Mouse (Mus musculus): ENCODE measurements at regions not wholly inside any gene's neighbourhood (a gene's known extent, or its start where the extent isn't known, plus 50 kb on each side); places are given as distances from the start of the nearest gene placed in this dataset.
"Not testable (repeated sequence)": the region's sequence is repeated elsewhere in the genome, so short reads cannot be mapped to it uniquely, and the experiment has no call there.

DNA sequence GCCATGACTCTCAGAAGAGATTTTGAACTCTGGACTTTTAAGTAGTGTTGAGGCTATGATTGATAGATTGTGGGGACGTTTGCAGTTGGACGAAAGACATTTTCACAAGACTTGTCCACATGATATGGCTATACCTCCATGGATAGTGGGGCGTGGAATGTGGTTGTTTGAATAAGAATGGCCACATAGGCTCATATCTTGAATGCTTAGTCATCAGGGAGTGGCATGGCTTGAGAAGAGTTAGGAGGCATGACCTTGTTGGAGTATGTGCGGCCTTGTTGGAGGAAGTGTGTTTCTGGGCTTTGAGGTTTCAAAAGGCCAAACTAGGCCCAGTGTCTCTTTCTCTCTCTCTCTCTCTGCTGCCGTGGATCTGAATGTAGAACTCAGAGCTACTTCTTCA lies 204.7 kb upstream of the Pclo start:
- no peak for DNase-seq (ENCODE audit: low spot score)

DNA sequence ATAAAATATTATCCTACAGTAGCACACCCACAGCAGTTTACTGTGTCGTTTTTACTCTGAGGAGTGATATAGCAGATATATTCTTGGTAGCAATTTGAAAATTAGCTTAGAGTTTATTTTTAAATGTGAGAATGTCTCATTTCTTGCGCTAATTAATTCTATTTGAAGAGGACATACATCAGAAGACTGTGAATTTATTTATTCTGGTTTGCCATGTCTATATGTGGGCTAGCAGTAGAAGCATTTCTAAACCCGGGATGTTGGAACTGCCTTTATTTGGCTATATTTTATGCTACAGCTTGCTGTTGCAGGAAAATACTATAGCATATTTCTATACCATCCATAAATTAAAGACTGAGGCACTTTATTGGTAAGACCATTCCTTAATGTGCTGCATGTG lies 203.0 kb upstream of the Pclo start:
- DNase-seq (ENCODE audit: low spot score): no peak

DNA sequence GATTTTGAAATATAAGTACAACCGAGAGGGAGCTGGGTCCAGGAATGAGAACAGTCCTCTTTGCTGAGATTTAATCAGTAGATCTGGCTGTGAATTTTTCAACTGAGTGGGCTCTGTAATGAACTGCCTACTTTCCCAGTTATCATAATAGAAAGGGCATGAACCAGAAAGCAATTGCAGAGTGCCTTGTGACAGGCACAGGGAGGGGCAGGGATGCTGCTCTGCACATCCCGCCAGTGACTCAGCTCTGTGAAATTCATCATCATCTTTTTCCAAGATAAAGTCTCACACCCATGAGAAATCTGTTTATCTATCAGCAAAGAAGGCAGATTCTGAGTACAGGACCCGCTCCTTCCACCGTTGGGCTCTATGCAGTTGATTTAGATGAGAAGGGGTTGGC lies 194.5 kb upstream of the Pclo start:
- DNase-seq (ENCODE audit: low spot score): no peak

DNA sequence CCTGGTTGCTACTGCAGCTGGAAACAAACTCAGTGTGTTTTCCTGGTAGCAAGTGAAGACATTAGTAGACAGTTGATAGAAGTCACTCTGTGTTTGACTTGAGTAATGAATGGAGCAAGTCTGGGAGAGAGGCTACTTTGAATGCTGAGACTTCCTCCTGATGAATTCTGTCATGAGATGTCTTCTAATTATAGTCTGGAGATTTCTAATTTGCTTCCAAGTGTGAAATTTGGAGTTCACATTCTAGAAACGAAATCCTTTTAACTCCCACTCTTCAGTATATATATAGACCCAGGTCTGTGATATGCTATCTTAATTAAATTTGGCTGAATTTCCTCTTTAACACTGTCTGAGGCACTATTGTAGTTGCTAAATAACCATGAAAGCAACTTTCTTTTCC lies 192.7 kb upstream of the Pclo start:
- DNase-seq (ENCODE audit: low spot score): no peak

DNA sequence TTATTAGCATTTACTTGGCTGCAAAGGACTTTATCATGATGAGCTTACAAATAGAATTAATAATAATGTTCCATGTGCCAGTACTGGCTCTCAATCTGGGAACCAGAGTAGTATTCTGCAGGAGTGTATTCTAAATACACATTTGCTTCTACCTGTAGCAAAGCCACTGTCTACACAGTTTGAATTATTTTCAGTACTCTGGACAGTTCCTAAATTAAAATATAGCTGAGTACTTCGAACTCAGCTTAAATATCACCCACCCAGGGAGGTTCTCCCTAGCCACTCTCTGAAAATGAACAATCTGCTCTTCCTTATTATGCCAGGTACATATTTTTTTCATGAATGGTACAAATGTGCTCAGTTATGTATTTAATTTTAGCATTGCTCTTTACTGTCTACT lies 154.3 kb upstream of the Pclo start:
- DNase-seq (ENCODE audit: low spot score): no peak

DNA sequence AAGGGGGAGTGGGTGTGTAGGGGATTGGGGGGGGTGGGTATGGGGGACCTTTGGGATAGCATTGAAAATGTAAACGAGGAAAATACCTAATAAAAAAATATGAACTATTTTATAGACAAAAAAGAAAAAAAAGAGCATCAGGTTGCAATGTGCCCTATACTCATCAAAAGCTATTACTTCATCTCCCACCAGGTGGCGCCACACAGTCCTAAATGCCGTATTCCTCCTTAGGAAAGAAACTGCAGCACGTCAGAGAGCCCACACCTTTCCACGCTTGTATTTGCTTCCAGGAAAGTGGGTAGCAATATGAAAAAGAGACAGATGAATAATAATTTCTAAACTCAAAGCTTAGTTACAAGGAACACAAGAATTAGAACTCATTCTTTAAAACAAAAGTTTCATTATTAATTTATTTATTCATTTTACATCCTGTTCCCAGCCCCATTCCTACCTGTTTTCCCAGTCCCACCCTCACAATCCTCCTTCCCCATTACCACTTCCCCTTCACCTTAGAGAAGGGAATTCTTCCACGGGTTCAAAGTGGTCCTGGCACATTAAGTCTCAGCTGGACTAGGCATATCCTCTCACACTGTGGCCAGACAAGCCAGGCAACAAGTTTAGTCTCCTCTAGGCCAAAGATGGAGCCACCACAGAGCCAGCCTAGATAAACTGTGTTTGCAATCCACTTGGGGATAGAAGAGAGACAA lies 125.4 kb upstream of the Pclo start:
- DNase-seq (ENCODE audit: low spot score): peak; percentile 61

DNA sequence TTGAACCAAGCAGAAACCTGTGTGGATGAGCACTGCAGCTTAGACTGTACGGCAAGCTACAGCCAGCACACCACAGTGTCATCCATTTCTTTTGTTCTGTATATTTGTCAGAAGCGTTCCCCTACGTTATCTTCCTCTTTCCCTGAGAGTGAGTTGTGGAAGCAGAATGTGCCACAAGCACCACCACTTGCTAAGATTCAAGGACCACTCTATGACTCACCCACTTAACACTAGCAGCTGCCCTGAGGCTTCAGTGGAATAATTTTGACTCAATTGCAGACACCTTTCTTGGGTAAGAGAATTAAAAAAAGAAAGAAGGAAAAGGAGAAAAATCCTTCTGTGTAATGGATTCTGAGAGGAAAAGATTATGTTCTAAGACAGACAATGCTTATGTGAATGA lies 122.9 kb upstream of the Pclo start:
- no peak for DNase-seq (ENCODE audit: low spot score)

DNA sequence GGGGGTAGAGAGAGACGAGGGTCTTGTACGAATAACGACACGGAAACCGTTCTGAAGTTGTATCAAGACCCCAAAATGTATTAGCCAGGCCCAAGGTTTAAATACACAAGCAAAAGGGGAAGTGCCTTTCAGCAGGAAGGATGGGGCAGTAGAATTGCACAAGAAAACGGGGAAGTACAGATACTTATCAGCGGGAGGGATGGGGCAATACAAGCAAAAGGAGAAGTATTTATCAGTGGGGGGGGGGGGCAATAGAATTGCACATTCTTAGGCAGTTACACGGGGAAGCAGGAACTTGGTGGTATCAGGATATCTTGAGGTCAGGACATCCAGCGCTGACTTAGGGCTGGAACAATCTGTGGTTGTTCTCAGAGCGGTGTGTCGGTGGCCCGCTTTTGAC lies 111.3 kb upstream of the Pclo start:
- not testable (repeated sequence) for DNase-seq (ENCODE audit: low spot score)

DNA sequence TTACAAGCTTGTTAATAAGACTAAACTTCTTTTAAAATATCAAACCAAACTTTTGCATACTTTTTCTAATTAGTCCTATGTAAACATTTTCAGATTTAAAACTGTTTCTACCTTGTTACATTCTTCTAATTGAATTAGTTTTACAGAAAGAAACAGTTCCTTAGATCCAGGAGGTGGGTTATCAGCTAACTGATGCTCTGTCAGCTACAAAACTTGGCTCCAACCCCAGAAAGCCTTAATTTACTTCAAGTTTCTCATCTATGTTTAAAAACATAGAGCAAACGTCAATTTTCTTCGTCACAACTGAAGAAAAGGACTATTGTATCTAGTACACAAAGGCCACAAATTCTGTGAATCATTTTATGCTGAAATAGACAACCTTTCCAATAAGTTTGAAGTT lies 110.4 kb upstream of the Pclo start:
- DNase-seq (ENCODE audit: low spot score): no peak

DNA sequence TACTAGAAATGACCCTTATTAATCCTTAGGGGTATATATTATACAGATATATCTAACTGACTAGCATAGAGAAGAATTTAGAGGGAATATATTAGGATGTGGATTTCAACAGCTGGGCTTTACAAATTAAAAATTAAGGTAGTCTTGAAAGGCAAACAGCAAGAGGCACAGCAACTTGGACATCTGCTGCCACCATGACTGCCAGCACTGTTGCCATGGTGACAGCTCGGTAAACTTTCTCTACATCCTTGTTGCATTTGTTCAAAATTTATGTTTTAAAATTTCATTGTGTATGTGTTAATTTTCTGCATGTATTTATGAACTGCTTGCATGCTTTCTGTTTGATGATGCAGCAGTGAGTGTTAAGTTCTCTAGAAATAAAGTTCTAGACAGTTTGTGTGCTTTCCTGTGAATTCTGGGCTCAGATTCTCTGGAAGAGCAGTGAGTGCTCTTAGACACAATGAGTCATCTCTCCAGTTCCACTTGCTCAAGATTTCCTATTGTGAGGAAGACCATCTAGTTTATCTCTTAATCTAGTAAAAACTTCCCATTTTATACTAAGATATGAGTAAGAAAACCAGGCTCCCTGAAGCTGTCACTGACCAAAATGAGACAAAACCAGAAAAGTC lies 99.4 kb upstream of the Pclo start:
- DNase-seq (ENCODE audit: low spot score): no peak

DNA sequence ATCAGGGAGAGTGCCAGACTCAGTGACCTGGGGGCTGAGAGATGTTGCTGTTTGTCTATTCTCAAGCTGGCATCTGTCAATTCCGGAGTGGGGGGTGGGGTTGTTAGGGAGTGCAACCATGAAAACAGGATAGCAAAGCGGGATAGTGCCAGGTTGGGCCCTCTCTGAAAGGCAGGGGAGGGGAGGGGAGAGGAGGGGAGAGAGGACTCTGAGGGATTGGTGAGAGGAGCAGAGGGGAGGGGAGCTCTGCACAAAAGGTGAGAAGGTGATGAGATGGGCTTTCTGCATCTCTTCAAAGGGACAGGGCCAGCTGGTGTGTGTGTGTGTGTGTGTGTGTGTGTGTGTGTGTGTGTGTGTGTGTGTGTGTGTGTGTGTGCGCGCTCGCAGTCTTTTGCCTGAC lies 61.6 kb upstream of the Pclo start:
- DNase-seq (ENCODE audit: low spot score): no peak

Measured in layer of hippocampus, adult 9-10 months (tissue).